Mouse (Mus musculus) cortical plate, adult 2 months (tissue): ENCODE measurements at regions not wholly inside any gene's neighbourhood (a gene's known extent, or its start where the extent isn't known, plus 50 kb on each side); places are given as distances from the start of the nearest gene placed in this dataset.

Experiments used
- CTCF ChIP-seq: fragments of 200-500 bp; IDR thresholded peaks from 2 replicates; pipeline ENCODE4 v1.5.1; 2011; ENCODE audit warnings: mild to moderate bottlenecking, control low read depth, low read length; ENCODE audit not compliant: insufficient read depth; ENCODE audit errors: extremely low read depth
- POLR2A ChIP-seq: fragments of 200-500 bp; IDR thresholded peaks from 2 replicates; pipeline ENCODE4 v1.6.1; 2011; ENCODE audit warnings: mild to moderate bottlenecking, low read length, control low read depth; ENCODE audit not compliant: insufficient read depth; ENCODE audit errors: extremely low read depth

GRCm38 (mm10) chr1:90373001-90373400 lies 169.2 kb downstream of the Ackr3 start:
- TF ChIP-seq CTCF (no peak), POLR2A (no peak)
